Mouse (Mus musculus) gastrocnemius, postnatal 10 days (tissue): Measurements from ENCODE around the gene G0s2. TPM values are rescaled to one million over a fixed set of nuclear protein-coding genes. Genes with fewer than 3 reads are reported as not detected.
"Not testable (repeated sequence)": the region's sequence is repeated elsewhere in the genome, so short reads cannot be mapped to it uniquely, and the experiment has no call there.

ENCODE experiments used
- DNase-seq: peaks from one replicate; pipeline ENCODE4 v3.0.0; 2021; ENCODE audit warnings: mixed read lengths
- total RNA-seq, 2 experiments: library from RNA; stranded (reverse); gene quantifications; 2 replicates each; pipeline ENCODE4 v1.2.3; 2021

The G0s2 gene
- total RNA-seq, 2 experiments from 2014 or later: 24.8 to 30.4 TPM

DNA sequence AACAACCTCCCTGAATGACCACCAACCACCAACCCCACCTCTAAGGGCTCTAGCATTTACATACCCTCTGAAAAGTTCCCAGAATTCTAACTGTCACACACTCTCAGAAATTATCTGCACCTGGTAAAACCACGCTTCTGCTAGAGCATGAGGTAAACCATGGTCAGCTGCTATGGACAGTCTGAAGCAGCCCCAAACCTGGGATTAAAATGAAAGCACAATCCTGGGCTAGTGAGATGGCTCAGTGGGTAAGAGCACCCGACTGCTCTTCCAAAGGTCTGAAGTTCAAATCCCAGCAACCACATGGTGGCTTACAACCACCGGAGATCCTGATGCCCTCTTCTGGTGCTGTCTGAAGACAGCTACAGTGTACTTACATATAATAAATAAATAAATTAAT lies 19.1 kb downstream of the G0s2 start:
- not testable (repeated sequence) for DNase-seq

GRCm38 (mm10) chr1:193252616-193253015 lies 20.4 kb downstream of the G0s2 start:
- no peak for DNase-seq

GRCm38 (mm10) chr1:193251386-193251785 lies 21.6 kb downstream of the G0s2 start:
- no peak for DNase-seq

DNA sequence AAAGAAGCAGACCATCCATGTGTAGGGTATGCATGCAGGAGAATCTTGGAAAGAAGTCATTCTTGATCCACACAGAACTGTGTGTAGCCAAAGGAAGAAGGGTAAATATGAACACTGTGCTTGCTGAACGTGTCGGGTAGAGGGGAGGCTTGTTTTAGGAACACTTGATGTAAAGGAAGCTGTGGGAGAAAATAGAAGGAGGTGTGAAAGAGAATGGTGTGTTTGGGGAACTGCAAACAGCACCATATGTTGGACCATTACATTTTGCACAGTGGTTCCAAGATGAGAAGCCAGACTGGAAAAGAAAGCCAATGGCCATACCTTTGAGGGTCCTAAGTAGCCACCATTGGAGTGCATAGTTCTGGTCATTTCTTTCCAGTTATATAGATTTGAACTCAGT lies 23.0 kb downstream of the G0s2 start:
- no peak for DNase-seq

DNA sequence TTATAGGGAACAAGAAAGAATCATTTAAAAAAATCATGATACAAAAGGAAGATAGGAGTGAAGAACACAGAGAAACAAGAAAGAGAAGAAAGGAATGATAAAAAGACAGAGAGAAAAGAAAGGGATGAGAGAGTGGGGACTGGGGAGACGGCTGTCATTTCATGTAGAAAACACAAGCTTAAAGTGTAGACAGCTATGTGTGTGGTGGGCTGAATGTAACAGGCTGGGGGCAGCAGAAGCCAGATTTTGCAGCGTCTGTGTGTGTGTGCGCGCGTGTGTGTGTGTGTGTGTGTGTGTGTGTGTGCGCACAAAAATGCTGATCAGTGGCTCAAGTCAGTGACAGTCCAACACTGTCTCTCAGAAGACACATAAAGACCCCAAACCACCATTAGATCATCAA lies 28.8 kb downstream of the G0s2 start:
- DNase-seq: no peak

GRCm38 (mm10) chr1:193243571-193244193 lies 29.3 kb downstream of the G0s2 start:
- no peak for DNase-seq

- no peak for DNase-seq
Measured at GRCm38 (mm10) chr1:193242863-193243262, 30.2 kb downstream of the G0s2 start.

GRCm38 (mm10) chr1:193242238-193242637 lies 30.8 kb downstream of the G0s2 start:
- DNase-seq: peak; percentile 75

- no peak for DNase-seq
Measured at GRCm38 (mm10) chr1:193241436-193241835, 31.6 kb downstream of the G0s2 start.

GRCm38 (mm10) chr1:193238426-193238825 lies 34.6 kb downstream of the G0s2 start:
- no peak for DNase-seq

- DNase-seq: no peak
Measured at GRCm38 (mm10) chr1:193234930-193235329, 38.1 kb downstream of the G0s2 start.

GRCm38 (mm10) chr1:193234130-193234645 lies 38.8 kb downstream of the G0s2 start:
- no peak for DNase-seq

- no peak for DNase-seq
Measured at GRCm38 (mm10) chr1:193232732-193233131, 40.3 kb downstream of the G0s2 start.

DNA sequence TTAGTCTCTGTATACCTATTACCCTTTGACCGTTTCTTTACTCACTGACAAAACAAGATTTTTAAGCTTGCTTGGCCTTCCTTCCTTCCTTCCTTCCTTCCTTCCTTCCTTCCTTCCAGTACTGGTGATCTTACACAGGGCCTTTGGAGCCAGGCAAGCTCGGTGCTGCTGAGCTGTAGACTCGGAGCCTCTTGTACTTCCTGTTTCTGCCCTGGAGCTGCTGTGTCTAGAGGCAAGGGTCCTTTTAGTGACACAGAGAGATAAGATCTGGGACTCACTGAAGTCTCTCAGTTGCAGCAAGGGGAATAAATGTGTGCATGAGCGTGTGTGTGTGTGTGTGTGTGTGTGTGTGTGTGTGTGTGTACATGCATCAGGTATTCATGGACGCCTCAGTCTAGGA lies 42.1 kb downstream of the G0s2 start:
- DNase-seq: no peak

- no peak for DNase-seq
Measured at GRCm38 (mm10) chr1:193230531-193230930, 42.5 kb downstream of the G0s2 start.

DNA sequence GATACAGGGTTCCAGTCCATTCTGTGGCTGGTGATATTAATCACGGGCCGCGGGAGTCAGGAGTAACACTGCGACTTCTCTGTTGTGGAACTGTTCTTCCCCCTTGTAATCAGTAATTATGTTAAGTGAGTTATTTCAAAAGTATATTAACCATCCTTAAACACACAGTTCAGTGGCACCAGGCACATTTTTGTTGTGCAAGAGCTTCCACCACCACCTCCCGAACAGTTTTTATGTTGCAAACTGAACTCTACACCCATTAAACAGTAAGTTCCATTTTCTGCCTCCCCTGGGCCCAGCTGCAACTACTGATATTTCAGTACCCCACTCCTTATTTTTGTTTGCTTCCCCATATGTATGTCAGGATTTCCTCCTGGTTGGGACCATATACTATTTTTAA lies 43.4 kb downstream of the G0s2 start:
- DNase-seq: no peak

- no peak for DNase-seq
Measured at GRCm38 (mm10) chr1:193227537-193227936, 45.5 kb downstream of the G0s2 start.

- DNase-seq: no peak
Measured at GRCm38 (mm10) chr1:193226724-193227522, 46.1 kb downstream of the G0s2 start.

DNA sequence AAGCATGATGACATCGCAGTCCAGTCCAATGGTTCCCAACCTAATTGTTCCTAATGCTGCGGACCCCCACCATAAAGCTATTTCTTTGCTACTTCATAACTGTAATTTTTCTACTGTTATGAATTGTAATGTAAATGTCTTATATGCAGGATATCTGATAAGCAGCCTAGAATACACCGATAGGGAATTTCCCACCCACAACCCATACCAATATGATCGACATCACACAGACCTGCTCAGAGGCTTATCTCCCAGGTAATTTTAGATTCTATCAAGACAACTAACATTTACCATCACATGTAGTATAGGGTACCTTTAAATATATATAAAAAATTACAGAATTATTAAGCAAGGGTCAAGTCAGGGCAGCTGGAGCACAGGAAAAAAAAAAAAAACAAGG lies 46.9 kb downstream of the G0s2 start:
- DNase-seq: no peak

DNA sequence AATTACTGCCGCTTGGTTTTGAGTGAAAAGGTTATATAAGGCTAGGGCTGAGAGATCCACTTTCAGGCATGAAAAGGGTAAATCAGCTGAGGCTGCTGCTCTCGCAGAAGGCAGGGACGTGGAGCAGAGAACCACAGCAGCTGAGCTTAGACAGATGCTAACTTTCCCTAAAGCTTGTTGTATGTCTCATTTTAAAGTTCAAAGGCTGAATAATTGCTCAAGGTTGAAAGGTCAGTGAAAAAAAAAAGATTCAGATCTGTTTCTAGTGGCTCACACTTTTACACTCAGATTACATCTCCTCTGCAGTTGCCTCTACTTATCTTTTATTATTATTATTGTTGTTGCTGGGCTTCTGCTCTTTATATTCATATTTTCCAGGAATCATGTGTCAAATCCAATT lies 47.5 kb downstream of the G0s2 start:
- DNase-seq: no peak
